Mouse (Mus musculus) adrenal gland, postnatal 36 days (tissue): ENCODE measurements at regions not wholly inside any gene's neighbourhood (a gene's known extent, or its start where the extent isn't known, plus 50 kb on each side); places are given as distances from the start of the nearest gene placed in this dataset.
A peak's percentile ranks its signal among the peaks of the same experiment; 100 is the strongest.

ENCODE experiments used
- DNase-seq, 2 experiments: peaks; one replicate each; pipeline ENCODE4 v3.0.0; 2021; ENCODE audit warnings: mixed read lengths in 1 of 2

DNA sequence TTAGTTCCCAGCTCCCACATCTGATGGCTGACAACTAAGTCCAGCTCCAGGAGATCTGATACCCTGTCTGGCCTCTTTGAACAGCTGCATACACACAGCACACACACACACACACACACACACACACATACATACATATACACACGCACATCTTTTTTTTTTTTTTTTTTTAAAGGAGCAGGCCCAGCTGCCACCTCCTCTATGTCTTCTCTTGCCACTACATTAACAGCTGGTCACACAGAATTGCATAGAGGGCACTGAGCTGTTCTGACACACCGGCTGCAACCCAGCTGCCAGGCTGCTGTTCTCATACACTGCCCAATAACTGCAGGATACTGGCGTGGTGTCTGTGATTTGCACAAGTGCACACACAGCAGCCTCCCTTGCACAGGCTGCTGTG is 64.6 kb upstream of the Ctnnb1 start:
- no peak for DNase-seq

DNA sequence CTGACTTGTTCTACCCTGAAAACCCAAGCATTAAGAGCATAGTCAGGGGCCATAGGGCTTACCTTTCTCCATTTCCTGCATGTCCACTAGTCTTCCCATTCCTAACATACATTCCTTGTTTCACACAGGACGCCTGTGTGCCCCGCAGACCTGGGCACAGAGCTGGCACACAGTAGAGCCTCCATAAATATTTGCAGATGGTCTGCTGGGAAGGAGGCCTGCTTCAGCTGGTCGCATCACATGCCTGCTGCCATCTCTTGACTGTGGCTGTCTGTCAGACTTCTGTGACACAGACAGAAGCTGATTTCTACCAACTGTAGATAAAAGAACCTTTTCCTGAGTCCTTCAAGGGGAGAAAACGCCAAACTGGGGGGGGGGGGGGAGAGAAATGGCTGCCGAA is 62.8 kb upstream of the Ctnnb1 start:
- no peak for DNase-seq

DNA sequence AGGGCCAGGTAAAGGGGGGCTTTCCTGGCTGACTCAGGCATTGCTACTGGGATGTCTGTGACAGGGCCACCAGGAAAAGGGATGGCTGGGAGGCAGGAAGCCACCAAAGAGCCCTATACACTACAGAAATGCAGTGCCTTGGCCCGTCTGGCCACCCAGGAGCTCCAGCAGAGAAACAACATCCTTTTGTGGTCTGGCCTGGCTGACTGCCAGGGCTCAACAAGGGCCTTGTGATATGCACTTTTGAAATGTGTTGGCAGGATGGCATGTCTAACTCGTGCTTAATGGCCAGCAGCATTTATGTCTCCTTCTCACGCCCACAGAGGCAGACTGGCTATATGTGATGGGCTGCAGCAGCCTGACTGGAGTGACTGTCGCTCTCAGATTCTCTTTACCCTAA is 62.3 kb upstream of the Ctnnb1 start:
- DNase-seq = peak; percentile 42 to 52

DNA sequence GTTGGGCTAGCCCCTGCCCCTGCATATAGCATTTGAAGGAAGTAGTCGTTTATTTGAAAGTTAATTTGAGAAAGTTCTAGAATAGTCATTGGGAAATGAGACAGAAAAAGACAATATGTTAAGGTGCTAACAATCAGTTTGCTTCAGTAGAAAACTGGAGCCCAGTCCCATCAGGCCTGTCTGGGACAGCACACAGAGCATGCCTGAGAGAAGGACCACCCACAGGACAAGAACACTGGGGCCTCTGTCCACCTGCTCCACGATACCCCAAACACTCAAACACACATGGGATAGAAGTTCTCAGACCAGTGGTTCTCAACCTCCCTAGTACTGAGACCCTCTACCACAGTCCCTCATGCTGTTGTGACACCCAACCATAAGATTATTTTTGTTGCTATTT is 61.2 kb upstream of the Ctnnb1 start:
- DNase-seq = no peak

DNA sequence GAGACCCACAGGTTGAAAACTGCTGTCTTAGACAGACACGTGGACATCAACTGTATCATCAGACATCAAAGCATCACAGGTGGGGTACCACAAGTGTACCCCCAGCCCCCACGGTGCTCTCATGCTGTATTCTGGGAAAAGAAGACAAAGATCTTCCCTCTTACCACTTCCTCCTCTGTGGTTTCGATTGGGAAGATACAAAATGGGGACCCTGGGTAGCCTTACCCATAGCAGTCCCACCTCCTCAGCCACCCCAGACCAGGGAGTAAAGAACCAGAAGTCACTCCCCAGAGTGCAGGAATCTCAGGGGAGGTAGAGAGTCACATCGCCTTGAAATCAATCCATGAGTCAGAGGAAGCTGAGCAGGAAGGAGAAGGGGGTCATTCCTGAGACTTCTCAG is 60.7 kb upstream of the Ctnnb1 start:
- DNase-seq = no peak

DNA sequence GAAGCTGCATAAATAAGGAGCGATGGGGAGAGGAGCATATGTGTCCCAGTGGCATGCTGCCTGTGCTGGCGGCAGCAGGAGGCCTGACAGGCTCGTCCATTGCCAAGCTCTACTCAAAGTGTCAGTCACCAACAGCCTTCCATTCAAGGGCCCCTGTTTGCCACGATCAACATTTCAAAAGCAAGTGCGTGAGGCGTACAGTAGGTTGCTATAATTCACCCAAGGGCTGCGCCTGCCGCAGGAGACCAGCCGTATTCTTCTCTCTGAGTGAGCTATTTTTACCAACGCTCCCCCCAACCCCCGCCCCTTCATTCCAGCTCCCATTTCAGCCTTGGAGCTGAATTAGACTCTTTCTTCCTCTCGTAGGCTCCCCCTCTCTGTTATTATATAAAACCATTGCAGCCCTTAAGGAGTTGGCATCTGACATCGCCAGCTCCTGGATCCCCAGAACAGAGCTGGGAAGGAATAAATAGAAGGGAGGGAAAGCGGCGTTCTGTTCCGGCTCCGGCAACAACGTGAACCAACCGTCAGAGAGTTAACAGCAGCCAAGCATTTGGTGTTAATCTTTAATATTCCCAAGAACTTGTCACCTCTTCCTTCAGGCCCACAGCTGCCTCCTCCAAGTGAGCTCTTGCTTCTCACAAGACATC is 59.5 kb upstream of the Ctnnb1 start:
- DNase-seq = no peak

DNA sequence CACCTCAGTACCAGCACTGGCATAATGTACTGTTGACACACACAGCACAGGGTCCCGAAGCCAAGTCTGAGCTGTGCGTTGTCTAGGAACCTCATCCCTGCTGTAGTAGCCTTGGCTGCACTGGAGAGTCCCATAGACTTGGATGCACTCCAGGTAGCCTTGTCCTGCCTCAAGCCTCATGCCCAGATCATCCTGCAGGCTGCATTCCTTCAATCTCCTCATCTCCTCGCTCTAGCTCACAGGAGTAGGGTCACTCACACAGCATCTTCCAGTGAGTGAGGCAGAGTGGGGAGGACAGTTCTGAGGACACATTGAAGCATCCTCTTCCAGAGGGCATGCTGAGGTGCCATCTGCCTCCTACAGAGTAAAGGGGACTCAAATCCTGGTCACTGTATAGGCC is 55.7 kb upstream of the Ctnnb1 start:
- DNase-seq = no peak

DNA sequence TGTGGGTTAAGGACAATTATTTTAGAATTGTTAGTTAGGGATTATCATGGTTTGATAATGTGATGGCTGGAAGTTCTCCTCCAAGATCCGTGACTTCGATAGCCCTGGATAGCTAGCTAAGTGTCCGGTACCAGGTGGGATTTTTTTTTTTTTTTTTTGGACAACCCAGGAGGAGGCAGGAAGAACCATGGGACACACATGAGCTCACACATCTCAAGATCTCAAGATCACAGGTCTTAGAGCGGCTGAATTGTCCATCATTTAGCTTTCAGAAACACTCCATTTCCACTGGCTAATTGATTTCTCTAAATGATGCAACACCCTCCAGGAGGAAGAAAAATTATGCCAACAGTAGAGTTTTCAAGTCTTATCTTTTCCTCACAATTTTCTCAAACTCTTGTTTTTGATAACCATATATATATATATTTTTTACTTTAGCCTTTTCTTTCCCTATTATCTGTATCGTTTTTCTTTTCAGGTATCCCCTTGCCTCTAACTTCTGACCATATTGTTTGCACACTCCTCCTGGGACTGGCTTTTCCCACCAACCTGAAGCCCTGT is 54.5 kb upstream of the Ctnnb1 start:
- DNase-seq = no peak

DNA sequence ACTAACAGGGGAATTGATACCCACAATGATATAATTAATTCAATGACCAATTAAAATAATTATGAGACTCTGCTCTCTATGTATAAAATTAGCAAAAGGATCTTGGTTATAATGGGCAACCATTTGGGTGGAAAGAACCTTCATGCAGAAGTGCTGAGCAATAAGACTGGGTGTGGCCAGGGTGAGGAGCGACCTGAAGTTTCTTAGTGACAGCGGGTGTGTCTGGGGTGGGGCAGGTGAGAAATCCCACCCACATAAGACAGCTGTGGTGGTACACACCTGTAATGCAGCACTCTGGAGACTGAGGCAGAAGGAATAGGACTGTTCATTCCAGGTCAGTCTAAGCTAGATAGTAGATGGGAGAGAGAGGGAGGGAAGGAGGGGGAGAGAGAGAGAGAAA is 51.9 kb upstream of the Ctnnb1 start:
- no peak for DNase-seq
